Mouse (Mus musculus) ES-Bruce4 (cell line): ENCODE measurements around the gene Olfr285. TPM values are rescaled to one million over a fixed set of nuclear protein-coding genes. Genes with fewer than 3 reads are reported as not detected.

ENCODE experiments used
- H3K27ac ChIP-seq: 2 replicates; pipeline ENCODE4 v1.5.1; 2012; ENCODE audit warnings: low read length, inconsistent platforms; ENCODE audit not compliant: insufficient read depth
- H3K27me3 ChIP-seq: 2 replicates; pipeline ENCODE4 v1.6.1; 2012; ENCODE audit warnings: mild to moderate bottlenecking, low read length, inconsistent platforms; ENCODE audit not compliant: control insufficient read depth, poor library complexity, insufficient read depth, severe bottlenecking
- H3K36me3 ChIP-seq: 2 replicates; pipeline ENCODE4 v1.6.1; 2012; ENCODE audit warnings: inconsistent platforms, mild to moderate bottlenecking, low read length, moderate library complexity; ENCODE audit not compliant: control insufficient read depth, poor library complexity, insufficient read depth, severe bottlenecking
- H3K4me1 ChIP-seq: one replicate; pipeline ENCODE4 v1.8.1; 2011; ENCODE audit warnings: low read length; ENCODE audit not compliant: control insufficient read depth, insufficient read depth
- H3K4me3 ChIP-seq: 2 replicates; pipeline ENCODE4 v1.5.1; 2011; ENCODE audit warnings: low read depth, mild to moderate bottlenecking, low read length
- H3K9ac ChIP-seq: 2 replicates; pipeline ENCODE4 v1.6.1; 2012; ENCODE audit warnings: low read depth, mild to moderate bottlenecking, inconsistent platforms; ENCODE audit not compliant: poor library complexity, severe bottlenecking
- H3K9me3 ChIP-seq: replicated peaks from 2 replicates; pipeline ENCODE4 v1.6.1; 2012; ENCODE audit warnings: mild to moderate bottlenecking, low read length, inconsistent platforms; ENCODE audit not compliant: control insufficient read depth, poor library complexity, insufficient read depth, severe bottlenecking
- CTCF ChIP-seq: IDR thresholded peaks from one replicate; pipeline ENCODE4 v1.8.1; 2011; ENCODE audit warnings: low read depth, low read length
- EP300 ChIP-seq: IDR thresholded peaks from 2 replicates; pipeline ENCODE4 v1.6.1; 2011; ENCODE audit warnings: low read depth, low read length; ENCODE audit not compliant: insufficient read depth
- POLR2A ChIP-seq: IDR thresholded peaks from one replicate; pipeline ENCODE4 v1.8.1; 2011; ENCODE audit warnings: low read length; ENCODE audit not compliant: insufficient read depth
- polyA plus RNA-seq: library from polyadenylated mRNA; stranded (reverse); fragments of >200 nt; gene quantifications from 2 replicates; pipeline ENCODE4 v1.2.4, GENCODE M21; 2011; ENCODE audit warnings: low read depth; ENCODE audit not compliant: missing spikeins, insufficient read depth, insufficient read length

Gene Olfr285
- polyA plus RNA-seq, 1 experiment = not detected

DNA sequence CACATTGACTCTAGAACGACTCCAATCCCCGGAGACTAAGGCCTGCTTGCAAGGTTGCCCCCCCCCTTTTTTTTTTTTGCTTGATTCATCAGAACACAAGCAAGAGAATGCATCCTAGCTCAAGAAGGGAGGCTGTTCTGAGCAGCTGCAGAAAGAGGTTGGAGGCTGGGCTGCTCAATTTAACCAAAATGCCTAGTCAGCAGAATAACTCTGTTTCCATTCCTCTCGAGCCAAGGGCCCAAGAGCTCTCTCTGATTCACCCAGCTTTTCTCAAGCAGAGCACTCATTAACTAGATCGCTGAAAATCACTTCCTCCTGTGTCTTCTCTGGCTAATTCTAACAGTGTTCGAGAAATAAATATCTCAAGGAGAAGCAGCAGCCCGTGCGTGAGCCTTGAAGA lies 30.7 kb downstream of the Olfr285 start:
- no peak overlapping the region for H3K4me3 ChIP-seq
- H3K36me3 ChIP-seq = no peaks in the 10 kb centered on the region
- H3K4me1 ChIP-seq = no peaks in the 10 kb centered on the region
- no peak overlapping the region for H3K9ac ChIP-seq
- no peaks in the 10 kb centered on the region for H3K27me3 ChIP-seq
- H3K9me3 ChIP-seq = no peaks in the 10 kb centered on the region
- no peak overlapping the region for H3K27ac ChIP-seq
- TF ChIP-seq CTCF (no peak), EP300 (no peak), POLR2A (no peak)

Other genes starting within 250 kb of the Olfr285 start
- 39.8 and 42.8 TPM in 2 replicates for gene Pfkm, start 224.8 kb downstream of the Olfr285 start, polyA plus RNA-seq
- 69.2 and 70.6 TPM in 2 replicates for gene Senp1, start 223.6 kb downstream of the Olfr285 start, polyA plus RNA-seq
- 34.7 and 34.9 TPM in 2 replicates for gene Asb8, start 151.7 kb downstream of the Olfr285 start, polyA plus RNA-seq
- 0.81 and 1.8 TPM in 2 replicates for gene Ccdc184, start 150.2 kb downstream of the Olfr285 start, polyA plus RNA-seq
- not detected in 2 replicates for gene Olfr288, start 121.8 kb downstream of the Olfr285 start, polyA plus RNA-seq
- not detected in 2 replicates for gene Gm44579, start 96.4 kb downstream of the Olfr285 start, polyA plus RNA-seq
- gene Olfr287, start 96.3 kb downstream of the Olfr285 start, polyA plus RNA-seq = not detected in 2 replicates
- not detected in 2 replicates for gene Olfr286, start 82.9 kb downstream of the Olfr285 start, polyA plus RNA-seq
- gene H1fnt, start 60.1 kb downstream of the Olfr285 start, polyA plus RNA-seq = not detected in 2 replicates
- 0.18 and 0.52 TPM in 2 replicates for gene Zfp641, start 21.2 kb downstream of the Olfr285 start, polyA plus RNA-seq
- gene Olfr284, start 23.6 kb upstream of the Olfr285 start, polyA plus RNA-seq = not detected in 2 replicates
- gene Olfr283, start 63.6 kb upstream of the Olfr285 start, polyA plus RNA-seq = not detected in 2 replicates
- not detected in 2 replicates for gene Olfr282, start 113.9 kb upstream of the Olfr285 start, polyA plus RNA-seq
- not detected in 2 replicates for gene Olfr281, start 135.2 kb upstream of the Olfr285 start, polyA plus RNA-seq
- not detected in 2 replicates for gene OR5BS1P, start 152.5 kb upstream of the Olfr285 start, polyA plus RNA-seq
- not detected in 2 replicates for gene Lalba, start 165.4 kb upstream of the Olfr285 start, polyA plus RNA-seq
- gene Olfr279, start 175.0 kb upstream of the Olfr285 start, polyA plus RNA-seq = 0.10 TPM in 1 of 2 replicates, not detected in the other
- gene Kansl2, start 216.9 kb upstream of the Olfr285 start, polyA plus RNA-seq = 116 and 119 TPM in 2 replicates